Mouse (Mus musculus): ENCODE data around the gene Vsx1.
A peak's percentile ranks its signal among the peaks of the same experiment; 100 is the strongest.

The Vsx1 gene

GRCm38 (mm10) chr2:150689223-150689800 lies at the start of gene Vsx1:
Vsx1 (minus strand) TSS chr2:150689360.
- no peak for DNase-seq

- DNase-seq = no peak
Observed at GRCm38 (mm10) chr2:150737881-150738280, 48.7 kb upstream of the Vsx1 start.

GRCm38 (mm10) chr2:150735756-150736576 lies 46.8 kb upstream of the Vsx1 start:
- no peak for DNase-seq

- DNase-seq = no peak
Observed at GRCm38 (mm10) chr2:150712167-150712674, 23.1 kb upstream of the Vsx1 start.

GRCm38 (mm10) chr2:150691481-150692170 lies 2.5 kb upstream of the Vsx1 start:
- DNase-seq = no peak

GRCm38 (mm10) chr2:150690216-150690615 lies 1.1 kb upstream of the Vsx1 start:
- no peak for DNase-seq

GRCm38 (mm10) chr2:150688541-150689186 lies 496 bp downstream of the Vsx1 start:
- peak; percentile 11 for DNase-seq

GRCm38 (mm10) chr2:150687871-150688540 lies 1.2 kb downstream of the Vsx1 start:
- no peak for DNase-seq

GRCm38 (mm10) chr2:150685389-150685788 lies 3.8 kb downstream of the Vsx1 start:
- DNase-seq = no peak

GRCm38 (mm10) chr2:150684451-150684850 lies 4.7 kb downstream of the Vsx1 start:
- DNase-seq = no peak

- DNase-seq = no peak
Observed at GRCm38 (mm10) chr2:150681581-150681980, 7.6 kb downstream of the Vsx1 start.

- DNase-seq = peak; percentile 78
Observed at GRCm38 (mm10) chr2:150678392-150678791, 10.8 kb downstream of the Vsx1 start.

- DNase-seq = peak; percentile 14
Observed at GRCm38 (mm10) chr2:150675525-150675924, 13.6 kb downstream of the Vsx1 start.

GRCm38 (mm10) chr2:150674900-150675299 lies 14.3 kb downstream of the Vsx1 start:
- peak; percentile 79 for DNase-seq

- DNase-seq = no peak
Observed at GRCm38 (mm10) chr2:150673929-150674328, 15.2 kb downstream of the Vsx1 start.

GRCm38 (mm10) chr2:150671609-150672290 lies 17.4 kb downstream of the Vsx1 start:
- DNase-seq = no peak

- DNase-seq = no peak
Observed at GRCm38 (mm10) chr2:150670926-150671325, 18.2 kb downstream of the Vsx1 start.

GRCm38 (mm10) chr2:150669454-150670045 lies 19.6 kb downstream of the Vsx1 start:
- DNase-seq = peak; percentile 38

- DNase-seq = no peak
Observed at GRCm38 (mm10) chr2:150668956-150669355, 20.2 kb downstream of the Vsx1 start.

- peak; percentile 86 for DNase-seq
Observed at GRCm38 (mm10) chr2:150667820-150668766, 21.1 kb downstream of the Vsx1 start, which contains the start of gene Acss1. Acss1 (minus strand) TSS chr2:150668500.

Data from thymus, postnatal 25 days (tissue).